Mouse (Mus musculus): Measurements from ENCODE around the gene Pex16. TPM values are rescaled to one million over a fixed set of nuclear protein-coding genes. Genes with fewer than 3 reads are reported as not detected.

Pex16 gene
- total RNA-seq (2023), result 10 to 100 TPM; 28.5 to 28.6 TPM

DNA sequence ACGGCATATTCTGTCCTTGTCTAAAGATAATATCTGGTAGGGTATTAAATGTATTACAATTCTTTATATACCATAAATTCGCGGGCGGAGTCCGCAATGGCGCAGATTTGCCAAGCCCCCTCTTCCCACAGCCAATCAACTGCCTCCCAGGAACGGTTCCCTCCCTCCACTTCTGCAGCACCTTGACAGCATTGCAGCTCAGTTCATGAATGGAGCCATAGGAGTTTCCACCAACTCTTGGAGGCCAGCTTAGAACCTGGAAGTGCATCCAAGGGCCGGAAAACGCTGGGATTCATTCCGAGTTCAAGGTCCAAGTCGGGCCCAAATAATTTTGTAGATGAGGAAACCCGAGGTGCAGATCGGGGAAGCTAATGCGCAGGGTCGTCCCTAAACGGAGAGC, at the start of gene Pex16, which contains the start of gene Large2:
Pex16 (plus strand) TSS at position 163 of the 400 bp plus-strand sequence.
Large2 (minus strand) TSS at position 356 of the 400 bp plus-strand sequence.

DNA sequence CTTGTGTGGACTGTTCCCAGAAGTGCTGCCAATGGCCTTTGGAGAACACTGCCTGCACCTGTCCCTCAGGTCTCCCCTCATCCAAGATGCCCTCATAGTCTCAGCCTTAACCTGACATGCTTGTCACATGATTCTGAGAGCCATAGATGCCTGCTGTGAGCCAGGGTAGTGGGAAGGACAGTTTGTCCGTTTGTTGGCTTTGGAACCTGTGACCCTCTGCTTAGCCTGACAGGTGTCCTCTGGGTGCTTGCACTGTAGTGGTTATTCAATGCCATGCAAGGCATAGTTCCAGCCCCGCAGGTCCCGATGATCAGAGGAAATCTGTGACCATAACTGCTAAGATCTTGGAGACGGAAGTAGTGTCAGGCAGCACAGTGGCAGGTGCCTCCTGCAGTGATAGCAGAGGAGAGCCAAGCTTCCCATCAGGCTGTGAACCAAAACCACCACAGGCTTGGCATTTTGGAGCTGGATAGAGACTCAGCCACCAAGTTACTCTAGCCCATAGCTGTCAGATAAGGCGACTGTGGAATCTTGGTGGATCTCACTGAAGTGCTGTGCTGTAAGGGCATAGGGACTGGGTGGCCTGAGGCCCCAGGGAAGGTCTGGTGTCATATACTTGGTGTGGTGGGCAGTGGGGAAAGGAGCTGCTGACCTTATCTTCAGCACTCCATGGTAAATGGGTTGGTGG, 7.6 kb downstream of the Pex16 start, which contains the start of gene 1700029I15Rik:
1700029I15Rik (plus strand) TSS at position 638 of the 688 bp plus-strand sequence.

DNA sequence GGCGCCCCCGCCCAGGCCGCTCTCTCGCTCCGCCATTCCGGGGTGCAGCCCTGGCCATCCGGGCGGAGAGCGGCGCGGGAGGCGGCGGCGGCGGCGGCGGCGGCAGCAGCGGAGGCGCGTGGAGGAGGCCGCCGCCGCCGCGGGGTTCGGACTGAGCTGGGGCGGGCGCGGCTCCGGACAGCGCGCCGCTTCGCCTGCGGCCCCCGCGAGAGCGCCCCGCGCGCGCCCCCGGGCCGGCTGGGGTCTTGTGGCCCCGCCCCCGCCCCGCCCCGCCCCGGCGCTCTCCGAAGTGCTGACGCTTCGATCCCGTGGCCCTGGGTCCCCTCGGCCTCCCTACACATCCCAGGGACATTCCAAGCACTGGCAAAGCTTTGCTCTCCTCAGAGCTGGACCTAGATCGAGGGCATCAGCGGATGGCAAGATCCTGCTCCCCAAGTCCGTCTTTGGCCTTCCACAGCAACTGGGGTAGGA, 26.6 kb downstream of the Pex16 start, which contains the start of gene Mapk8ip1:
Mapk8ip1 (minus strand) TSS at position 173 of the 471 bp plus-strand sequence.

Other genes with a start within 250 kb of the Pex16 start
- gene Large2, start 193 bp downstream of the Pex16 start, total RNA-seq (2023), result not detected
- 1 to 10 TPM; 3.4 to 3.6 TPM for gene 1700029I15Rik, start 7.9 kb downstream of the Pex16 start, total RNA-seq (2023)
- 1 to 10 TPM; 2.0 to 3.0 TPM for gene Mapk8ip1, start 26.6 kb downstream of the Pex16 start, total RNA-seq (2023)
- gene Cry2, start 59.4 kb downstream of the Pex16 start, total RNA-seq (2023), result 10 to 100 TPM; 17.8 to 24.6 TPM
- gene Slc35c1, start 85.9 kb downstream of the Pex16 start, total RNA-seq (2023), result 10 to 100 TPM; 40.9 to 47.2 TPM
- 1 to 10 TPM; 1.8 to 2.8 TPM for gene Chst1, start 225.0 kb downstream of the Pex16 start, total RNA-seq (2023)